Mouse (Mus musculus): Measurements from ENCODE around the gene Eva1a. TPM values are rescaled to one million over a fixed set of nuclear protein-coding genes. Genes with fewer than 3 reads are reported as not detected.
A peak's percentile ranks its signal among the peaks of the same experiment; 100 is the strongest.

Eva1a gene
- 18.7 and 20.8 TPM in 2 replicates for polyA plus RNA-seq (2015; fragmentation: Nextera tagmentation; extraction: Ambion mirVana)

- peak within 1 kb of the TSS; percentile 94 for H3K4me2 ChIP-seq (replicated peaks; ENCODE audit: low read depth)
- ATAC-seq, result peak; percentile 14
- 11% methylated on average over 11 of the region's 11 CpGs for WGBS
- H3K9ac ChIP-seq (ENCODE audit: low read depth, low read length), result peak within 1 kb of the TSS; percentile 73
- no peaks in the 10 kb centered on the region for H3K27me3 ChIP-seq (replicated peaks; ENCODE audit: control insufficient read depth, insufficient read depth, low read length)
- H3K4me1 ChIP-seq (replicated peaks; ENCODE audit: control insufficient read depth, insufficient read depth, low read length), result 0 out of 2 replicates have a peak, but pooled peaks cover 7% of the 10 kb centered on the region
- H3K4me3 ChIP-seq (ENCODE audit: low read depth, low read length), result peak within 1 kb of the TSS; percentile 65
- no peaks in the 10 kb centered on the region for H3K9me3 ChIP-seq (ENCODE audit: control insufficient read depth)
- H3K36me3 ChIP-seq (ENCODE audit: control insufficient read depth, insufficient read depth), result no peaks in the 10 kb centered on the region
- H3K27ac ChIP-seq (ENCODE audit: low read depth, low read length), result peak within 1 kb of the TSS; percentile 65
- no peak for TF ChIP-seq CTCF (IDR thresholded peaks at IDR 0.05; ENCODE audit: low read depth)
Measured at GRCm38 (mm10) chr6:82040834-82041487, at the start of gene Eva1a. Gene Eva1a, plus strand, starts transcription at chr6:82041043.

- Histone ChIP-seq H3K4me1 (replicated peaks; ENCODE audit: control insufficient read depth, insufficient read depth, low read length) (no peaks in the 10 kb centered on the region), H3K27me3 (replicated peaks; ENCODE audit: control insufficient read depth, insufficient read depth, low read length) (no peaks in the 10 kb centered on the region), H3K36me3 (ENCODE audit: control insufficient read depth, insufficient read depth) (no peaks in the 10 kb centered on the region), H3K4me2 (replicated peaks; ENCODE audit: low read depth) (no peak overlapping the region), H3K9me3 (ENCODE audit: control insufficient read depth) (no peaks in the 10 kb centered on the region), H3K4me3 (ENCODE audit: low read depth, low read length) (no peak overlapping the region), H3K9ac (ENCODE audit: low read depth, low read length) (no peak overlapping the region), H3K27ac (ENCODE audit: low read depth, low read length) (no peak overlapping the region)
- no peak for TF ChIP-seq CTCF (IDR thresholded peaks at IDR 0.05; ENCODE audit: low read depth)
- ATAC-seq, result no peak
- 29% methylated on average over 1 of the region's 1 CpGs for WGBS
Measured at GRCm38 (mm10) chr6:82012392-82012791, 28.5 kb upstream of the Eva1a start.

GRCm38 (mm10) chr6:82021074-82021473, 19.8 kb upstream of the Eva1a start:
- Histone ChIP-seq H3K4me3 (ENCODE audit: low read depth, low read length) (no peak overlapping the region), H3K9ac (ENCODE audit: low read depth, low read length) (no peak overlapping the region), H3K27ac (ENCODE audit: low read depth, low read length) (no peak overlapping the region), H3K9me3 (ENCODE audit: control insufficient read depth) (no peaks in the 10 kb centered on the region), H3K36me3 (ENCODE audit: control insufficient read depth, insufficient read depth) (no peaks in the 10 kb centered on the region), H3K27me3 (replicated peaks; ENCODE audit: control insufficient read depth, insufficient read depth, low read length) (no peaks in the 10 kb centered on the region), H3K4me1 (replicated peaks; ENCODE audit: control insufficient read depth, insufficient read depth, low read length) (no peaks in the 10 kb centered on the region), H3K4me2 (replicated peaks; ENCODE audit: low read depth) (no peak overlapping the region)
- no peak for TF ChIP-seq CTCF (IDR thresholded peaks at IDR 0.05; ENCODE audit: low read depth)
- 73% methylated on average over 5 of the region's 5 CpGs for WGBS
- no peak for ATAC-seq

GRCm38 (mm10) chr6:82021494-82021893, 19.3 kb upstream of the Eva1a start:
- Histone ChIP-seq H3K27me3 (replicated peaks; ENCODE audit: control insufficient read depth, insufficient read depth, low read length) (no peaks in the 10 kb centered on the region), H3K4me2 (replicated peaks; ENCODE audit: low read depth) (no peak overlapping the region), H3K9ac (ENCODE audit: low read depth, low read length) (no peak overlapping the region), H3K4me1 (replicated peaks; ENCODE audit: control insufficient read depth, insufficient read depth, low read length) (no peaks in the 10 kb centered on the region), H3K4me3 (ENCODE audit: low read depth, low read length) (no peak overlapping the region), H3K27ac (ENCODE audit: low read depth, low read length) (no peak overlapping the region), H3K9me3 (ENCODE audit: control insufficient read depth) (no peaks in the 10 kb centered on the region), H3K36me3 (ENCODE audit: control insufficient read depth, insufficient read depth) (no peaks in the 10 kb centered on the region)
- TF ChIP-seq CTCF (IDR thresholded peaks at IDR 0.05; ENCODE audit: low read depth), result no peak
- WGBS, result 80% methylated on average over 5 of the region's 5 CpGs
- ATAC-seq, result no peak

GRCm38 (mm10) chr6:82029611-82030510, 11.0 kb upstream of the Eva1a start:
- 32% methylated on average over 19 of the region's 19 CpGs for WGBS
- no peak overlapping the region for H3K4me3 ChIP-seq (ENCODE audit: low read depth, low read length)
- 0 out of 2 replicates have a peak overlapping the region, but pooled peaks have one; percentile 4 for H3K4me2 ChIP-seq (replicated peaks; ENCODE audit: low read depth)
- no peaks in the 10 kb centered on the region for H3K9me3 ChIP-seq (ENCODE audit: control insufficient read depth)
- H3K9ac ChIP-seq (ENCODE audit: low read depth, low read length), result no peak overlapping the region
- H3K36me3 ChIP-seq (ENCODE audit: control insufficient read depth, insufficient read depth), result no peaks in the 10 kb centered on the region
- no peak for TF ChIP-seq CTCF (IDR thresholded peaks at IDR 0.05; ENCODE audit: low read depth)
- H3K4me1 ChIP-seq (replicated peaks; ENCODE audit: control insufficient read depth, insufficient read depth, low read length), result no peaks in the 10 kb centered on the region; the same call in 1 of the 2 replicates
- peak overlapping the region; percentile 65 for H3K27ac ChIP-seq (ENCODE audit: low read depth, low read length)
- ATAC-seq, result peak; percentile 48
- H3K27me3 ChIP-seq (replicated peaks; ENCODE audit: control insufficient read depth, insufficient read depth, low read length), result no peaks in the 10 kb centered on the region

- no peak for TF ChIP-seq CTCF (IDR thresholded peaks at IDR 0.05; ENCODE audit: low read depth)
- H3K9me3 ChIP-seq (ENCODE audit: control insufficient read depth), result no peaks in the 10 kb centered on the region
- no peak overlapping the region for H3K4me2 ChIP-seq (replicated peaks; ENCODE audit: low read depth)
- no peak overlapping the region for H3K9ac ChIP-seq (ENCODE audit: low read depth, low read length)
- no peaks in the 10 kb centered on the region for H3K27me3 ChIP-seq (replicated peaks; ENCODE audit: control insufficient read depth, insufficient read depth, low read length)
- WGBS, result 62% methylated on average over 8 of the region's 8 CpGs
- H3K4me3 ChIP-seq (ENCODE audit: low read depth, low read length), result no peak overlapping the region
- H3K4me1 ChIP-seq (replicated peaks; ENCODE audit: control insufficient read depth, insufficient read depth, low read length), result no peaks in the 10 kb centered on the region; the same call in 1 of the 2 replicates
- no peak for ATAC-seq
- peak overlapping the region; percentile 15; the same call in 1 of the 2 replicates for H3K27ac ChIP-seq (ENCODE audit: low read depth, low read length)
- no peaks in the 10 kb centered on the region for H3K36me3 ChIP-seq (ENCODE audit: control insufficient read depth, insufficient read depth)
Measured at GRCm38 (mm10) chr6:82030511-82030884, 10.3 kb upstream of the Eva1a start.
